Mouse (Mus musculus) neural tube, postnatal 0 days (tissue): Measurements from ENCODE around the gene Rpl26. TPM values are rescaled to one million over a fixed set of nuclear protein-coding genes. Genes with fewer than 3 reads are reported as not detected.

Experiments used
- polyA plus RNA-seq: library from polyadenylated mRNA; unstranded; fragments of >200 nt; fragmentation: Nextera tagmentation; extraction: Ambion mirVana; gene quantifications from 2 replicates; pipeline ENCODE4 v1.2.1, GENCODE M21; 2015

Rpl26 gene
- polyA plus RNA-seq = 568 and 632 TPM in 2 replicates

GRCm38 (mm10) chr11:68901351-68902046 lies at the start of gene Rpl26:
TSS of gene Rpl26 (plus strand) at chr11:68901583.

GRCm38 (mm10) chr11:68871748-68872147 lies 29.6 kb upstream of the Rpl26 start, which contains the start of gene Ndel1:
TSS of gene Ndel1 (minus strand) at chr11:68871858.

GRCm38 (mm10) chr11:68888253-68888652 lies 13.1 kb upstream of the Rpl26 start, which contains the start of gene Rnf222:
TSS of gene Rnf222 (plus strand) at chr11:68888553.

GRCm38 (mm10) chr11:68926981-68927380 lies 25.6 kb downstream of the Rpl26 start, which contains the start of gene Odf4:
TSS of gene Odf4 (minus strand) at chr11:68927081.

Other genes starting within 250 kb of the Rpl26 start
- gene Myh10, start 210.0 kb upstream of the Rpl26 start, polyA plus RNA-seq = 64.1 and 79.0 TPM in 2 replicates
- 103 and 108 TPM in 2 replicates for gene Ndel1, start 29.7 kb upstream of the Rpl26 start, polyA plus RNA-seq
- gene Rnf222, start 13.0 kb upstream of the Rpl26 start, polyA plus RNA-seq = not detected in 2 replicates
- 0.43 and 1.0 TPM in 2 replicates for gene Odf4, start 25.5 kb downstream of the Rpl26 start, polyA plus RNA-seq
- 23.3 and 25.5 TPM in 2 replicates for gene Arhgef15, start 55.9 kb downstream of the Rpl26 start, polyA plus RNA-seq
- gene Slc25a35, start 66.5 kb downstream of the Rpl26 start, polyA plus RNA-seq = 3.4 and 3.6 TPM in 2 replicates
- 28.4 and 30.6 TPM in 2 replicates for gene Rangrf, start 73.6 kb downstream of the Rpl26 start, polyA plus RNA-seq
- 14.4 and 15.8 TPM in 2 replicates for gene Pfas, start 106.9 kb downstream of the Rpl26 start, polyA plus RNA-seq
- gene Ctc1, start 114.3 kb downstream of the Rpl26 start, polyA plus RNA-seq = 36.9 and 43.6 TPM in 2 replicates
- 7.9 and 8.5 TPM in 2 replicates for gene Aurkb, start 144.1 kb downstream of the Rpl26 start, polyA plus RNA-seq
- gene Borcs6, start 158.1 kb downstream of the Rpl26 start, polyA plus RNA-seq = 30.3 and 31.4 TPM in 2 replicates
- gene Tmem107, start 169.2 kb downstream of the Rpl26 start, polyA plus RNA-seq = 30.0 and 35.1 TPM in 2 replicates
- 425 and 492 TPM in 2 replicates for gene Vamp2, start 186.9 kb downstream of the Rpl26 start, polyA plus RNA-seq
- gene Per1, start 193.6 kb downstream of the Rpl26 start, polyA plus RNA-seq = 7.1 and 10.1 TPM in 2 replicates
- 1.8 and 2.1 TPM in 2 replicates for gene Hes7, start 218.8 kb downstream of the Rpl26 start, polyA plus RNA-seq
- gene 9130213A22Rik, start 221.0 kb downstream of the Rpl26 start, polyA plus RNA-seq = 1.3 and 1.4 TPM in 2 replicates
- 9.9 and 11.9 TPM in 2 replicates for gene Aloxe3, start 224.3 kb downstream of the Rpl26 start, polyA plus RNA-seq